Mouse (Mus musculus) CD4-positive, CD25-positive, alpha-beta regulatory T cell, adult 4 months (primary cell): ENCODE data around the gene Rsph6a. TPM values are rescaled to one million over a fixed set of nuclear protein-coding genes. Genes with fewer than 3 reads are reported as not detected.

Source experiments
- ATAC-seq: one replicate; pipeline ENCODE4 v1.8.0; 2017
- polyA plus RNA-seq, 2 experiments: library from polyadenylated mRNA; unstranded; fragments of 100-300 nt; shearing (Covaris generic); gene quantifications; one replicate each; pipeline ENCODE4 v1.2.1; 2017

The Rsph6a gene
- polyA plus RNA-seq, 2 experiments from 2014 or later, result not detected

DNA sequence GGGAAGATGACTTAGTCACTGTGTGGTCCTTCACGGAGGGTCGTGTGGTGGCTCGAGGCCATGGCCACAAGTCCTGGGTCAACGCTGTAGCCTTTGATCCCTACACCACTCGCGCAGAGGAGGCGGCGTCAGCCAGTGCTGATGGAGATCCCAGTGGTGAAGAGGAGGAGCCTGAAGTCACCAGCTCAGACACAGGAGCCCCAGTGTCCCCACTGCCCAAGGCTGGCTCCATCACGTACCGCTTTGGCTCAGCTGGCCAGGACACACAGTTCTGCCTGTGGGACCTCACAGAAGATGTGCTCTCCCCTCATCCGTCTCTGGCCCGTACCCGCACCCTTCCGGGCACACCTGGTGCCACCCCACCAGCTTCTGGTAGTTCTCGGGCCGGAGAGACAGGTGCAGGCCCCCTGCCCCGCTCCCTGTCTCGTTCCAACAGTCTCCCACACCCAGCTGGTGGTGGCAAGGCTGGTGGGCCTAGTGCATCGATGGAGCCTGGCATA, 26.0 kb downstream of the Rsph6a start:
- no peak for ATAC-seq

DNA sequence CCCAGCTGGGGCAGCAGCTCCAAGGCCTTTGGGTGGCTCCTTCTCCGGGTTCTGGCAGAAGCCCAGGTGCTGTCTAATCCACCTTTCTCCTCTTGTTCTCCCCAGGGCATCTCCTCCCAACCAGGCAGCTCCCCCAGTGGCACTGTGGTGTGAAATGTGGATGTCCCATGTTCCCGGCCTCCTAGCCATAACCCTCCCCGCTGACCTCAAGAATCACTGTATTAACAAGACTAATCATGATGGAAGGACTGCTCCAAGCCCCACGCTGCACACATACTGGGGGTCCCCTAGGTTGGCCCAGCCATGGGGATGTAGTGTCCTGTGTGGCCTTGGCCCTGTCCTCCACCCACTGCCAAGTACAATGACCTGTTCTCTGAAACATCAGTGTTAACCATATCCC, 27.7 kb downstream of the Rsph6a start:
- ATAC-seq, result no peak

DNA sequence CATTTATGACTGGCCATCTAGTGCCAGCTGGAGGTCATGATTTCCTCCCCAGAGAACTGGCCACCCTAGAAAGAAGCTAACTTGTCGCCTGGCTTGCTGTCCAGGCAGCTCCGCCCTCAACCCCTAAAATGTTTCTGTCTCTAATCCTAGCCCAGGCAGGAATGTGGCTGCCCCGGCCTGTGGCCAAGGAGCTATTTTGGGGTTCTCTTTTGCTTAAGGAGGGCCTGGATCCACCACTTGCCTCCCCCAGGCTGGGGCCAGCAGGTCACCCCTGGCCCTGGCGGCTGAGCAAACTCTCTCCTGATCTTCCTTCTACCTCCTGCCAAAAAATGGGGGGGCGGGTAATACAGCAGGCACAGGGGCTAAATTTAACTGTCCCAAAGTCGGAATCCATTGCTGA, 28.6 kb downstream of the Rsph6a start:
- ATAC-seq, result no peak

DNA sequence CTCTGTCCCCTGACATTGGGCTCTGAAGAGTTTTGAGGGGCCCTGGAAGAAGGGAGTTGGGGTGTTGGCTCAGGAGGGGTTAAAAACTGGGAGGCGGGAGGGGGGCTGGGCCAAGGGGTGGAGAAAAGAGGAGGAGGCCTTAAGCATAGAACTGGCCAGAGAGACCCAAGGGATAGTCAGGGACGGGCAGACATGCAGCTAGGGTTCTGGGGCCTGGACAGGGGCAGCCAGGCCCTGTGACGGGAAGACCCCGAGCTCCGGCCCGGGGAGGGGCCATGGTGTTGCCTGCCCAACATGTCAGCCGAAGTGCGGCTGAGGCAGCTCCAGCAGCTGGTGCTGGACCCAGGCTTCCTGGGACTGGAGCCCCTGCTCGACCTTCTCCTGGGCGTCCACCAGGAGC, 29.2 kb downstream of the Rsph6a start, which contains the start of gene Dmpk:
TSS of gene Dmpk (plus strand) at position 149 of the 400 bp plus-strand sequence.
- ATAC-seq, result no peak

DNA sequence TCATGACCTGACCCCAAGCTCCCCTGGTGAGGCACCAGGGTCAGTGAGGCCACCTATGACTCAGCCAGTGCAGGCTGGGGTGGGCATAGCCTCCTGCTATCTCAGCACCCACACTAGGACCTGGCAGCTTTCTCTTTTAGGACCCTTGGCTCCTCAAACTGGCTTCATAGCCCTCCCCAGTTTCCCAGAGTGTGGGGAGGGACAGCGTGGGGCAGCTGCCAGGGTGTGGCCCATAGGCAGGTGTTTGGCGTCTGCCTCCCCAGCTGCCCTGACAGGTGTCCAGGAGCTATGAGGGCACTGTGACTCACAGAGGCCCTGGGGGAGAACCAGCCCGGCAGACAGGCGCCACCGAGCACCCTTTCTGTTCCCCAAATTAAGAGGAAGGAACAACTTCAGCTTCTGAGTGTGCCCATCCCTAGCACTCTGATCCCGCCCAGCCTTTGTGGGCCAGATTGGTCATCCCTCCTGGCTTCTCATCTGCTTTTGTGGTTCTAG, 29.8 kb downstream of the Rsph6a start:
- ATAC-seq, result no peak

DNA sequence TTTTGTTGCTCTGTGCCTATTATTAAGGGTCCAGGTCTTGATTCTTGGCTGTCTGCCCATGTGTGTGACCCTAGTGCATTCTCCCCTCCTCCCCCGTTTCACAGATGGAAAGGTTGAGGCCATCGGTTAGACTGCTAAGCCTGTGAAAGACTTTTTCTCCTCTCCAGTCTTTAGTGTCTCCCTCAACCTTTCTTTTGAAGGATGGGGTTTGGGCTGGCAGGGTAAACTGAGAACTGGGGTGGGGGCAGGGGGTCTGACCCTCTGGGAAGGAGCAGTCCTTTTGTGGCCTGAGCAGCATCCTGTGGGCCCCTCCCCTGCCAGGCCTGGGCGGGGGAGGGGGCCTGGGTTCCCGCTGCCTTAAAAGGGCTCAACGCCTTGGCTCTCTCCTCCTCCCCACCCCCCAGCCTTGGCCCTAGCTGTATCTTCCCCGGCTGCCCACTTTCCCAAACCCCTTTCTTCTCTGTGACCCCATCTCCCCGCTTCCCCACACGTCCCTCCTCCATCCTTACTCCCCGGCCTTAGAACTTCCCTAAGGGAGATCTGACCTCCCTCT, 30.5 kb downstream of the Rsph6a start:
- ATAC-seq, result no peak

DNA sequence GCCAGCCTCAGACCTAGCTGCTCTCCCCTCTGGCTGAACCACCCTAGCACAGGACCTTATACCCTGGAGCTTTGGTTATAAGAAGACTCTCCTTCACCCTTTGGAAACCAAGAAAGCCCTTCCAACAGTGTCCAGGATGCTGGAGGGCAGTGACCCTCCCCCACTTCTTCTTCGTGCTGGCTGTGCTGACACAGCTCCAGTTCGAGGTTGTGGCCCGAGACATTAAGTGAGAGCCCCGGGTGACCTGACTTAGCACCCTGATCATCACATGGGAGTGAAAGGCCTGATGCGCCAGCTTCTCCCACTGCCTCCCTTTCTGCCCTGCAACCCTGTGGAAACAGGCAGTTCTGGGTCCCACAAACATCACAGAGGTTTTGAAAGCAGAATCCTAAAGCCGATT, 31.0 kb downstream of the Rsph6a start:
- ATAC-seq, result no peak

DNA sequence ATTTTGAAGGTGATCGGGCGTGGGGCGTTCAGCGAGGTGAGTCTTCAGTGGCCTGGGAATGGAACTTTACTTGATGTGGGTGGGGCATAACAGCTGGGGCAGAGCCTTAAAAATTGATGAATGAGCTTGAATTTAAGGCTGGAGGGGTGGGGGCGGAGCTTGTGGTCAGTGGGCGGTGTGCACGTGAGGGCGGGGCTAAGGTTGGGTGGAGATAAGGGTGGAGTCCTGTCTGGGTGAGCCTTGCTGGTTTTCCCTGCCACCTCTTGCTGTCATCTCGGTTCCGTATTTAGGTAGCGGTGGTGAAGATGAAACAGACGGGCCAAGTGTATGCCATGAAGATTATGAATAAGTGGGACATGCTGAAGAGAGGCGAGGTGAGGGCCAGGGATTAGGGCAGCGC, 31.6 kb downstream of the Rsph6a start:
- no peak for ATAC-seq

DNA sequence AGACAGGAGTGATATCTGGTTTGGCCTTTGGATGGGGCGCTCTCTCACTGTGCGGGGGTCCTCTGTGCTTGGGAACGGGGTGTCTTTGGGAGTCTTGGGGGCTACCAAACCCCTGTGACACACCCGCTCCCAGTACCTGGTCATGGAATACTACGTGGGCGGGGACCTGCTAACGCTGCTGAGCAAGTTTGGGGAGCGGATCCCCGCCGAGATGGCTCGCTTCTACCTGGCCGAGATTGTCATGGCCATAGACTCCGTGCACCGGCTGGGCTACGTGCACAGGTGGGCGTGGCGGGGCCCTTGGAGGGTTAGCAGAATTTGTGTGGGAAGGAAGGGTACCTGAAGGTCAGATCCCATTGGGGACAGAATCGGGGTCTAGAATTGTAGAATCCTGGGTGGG, 32.3 kb downstream of the Rsph6a start:
- no peak for ATAC-seq

DNA sequence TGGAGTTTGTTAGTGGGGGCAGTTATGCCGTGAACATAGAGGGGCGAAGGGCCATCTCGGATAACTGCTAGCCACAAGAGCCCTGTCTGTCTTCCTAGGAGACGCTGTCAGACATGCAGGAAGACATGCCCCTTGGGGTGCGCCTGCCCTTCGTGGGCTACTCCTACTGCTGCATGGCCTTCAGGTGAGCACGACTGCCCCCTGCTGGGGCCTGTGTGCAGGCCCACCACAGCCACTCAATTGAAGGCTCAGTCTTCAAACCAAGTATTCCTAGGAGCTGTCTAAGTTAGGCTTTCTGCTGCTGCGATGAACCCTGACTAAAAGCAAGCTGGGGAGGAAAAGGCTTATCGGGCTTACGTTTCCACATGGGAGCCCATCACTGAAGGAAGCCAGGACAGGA, 34.3 kb downstream of the Rsph6a start:
- peak; percentile 31 for ATAC-seq

DNA sequence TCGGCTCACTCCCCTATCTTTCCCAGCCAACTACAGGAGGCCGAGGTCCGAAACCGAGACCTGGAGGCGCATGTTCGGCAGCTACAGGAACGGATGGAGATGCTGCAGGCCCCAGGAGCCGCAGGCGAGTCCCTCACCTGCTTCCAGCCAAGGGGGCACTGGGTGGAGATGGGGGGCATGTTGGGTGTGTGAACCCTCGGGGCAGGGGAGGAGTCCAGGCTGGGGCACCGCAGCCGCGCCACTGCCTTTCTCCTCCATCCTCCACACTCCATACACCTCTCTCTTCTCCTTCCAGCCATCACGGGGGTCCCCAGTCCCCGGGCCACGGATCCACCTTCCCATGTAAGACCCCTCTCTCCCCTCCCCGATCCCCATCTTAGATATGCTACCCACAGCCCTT, 37.4 kb downstream of the Rsph6a start:
- no peak for ATAC-seq

DNA sequence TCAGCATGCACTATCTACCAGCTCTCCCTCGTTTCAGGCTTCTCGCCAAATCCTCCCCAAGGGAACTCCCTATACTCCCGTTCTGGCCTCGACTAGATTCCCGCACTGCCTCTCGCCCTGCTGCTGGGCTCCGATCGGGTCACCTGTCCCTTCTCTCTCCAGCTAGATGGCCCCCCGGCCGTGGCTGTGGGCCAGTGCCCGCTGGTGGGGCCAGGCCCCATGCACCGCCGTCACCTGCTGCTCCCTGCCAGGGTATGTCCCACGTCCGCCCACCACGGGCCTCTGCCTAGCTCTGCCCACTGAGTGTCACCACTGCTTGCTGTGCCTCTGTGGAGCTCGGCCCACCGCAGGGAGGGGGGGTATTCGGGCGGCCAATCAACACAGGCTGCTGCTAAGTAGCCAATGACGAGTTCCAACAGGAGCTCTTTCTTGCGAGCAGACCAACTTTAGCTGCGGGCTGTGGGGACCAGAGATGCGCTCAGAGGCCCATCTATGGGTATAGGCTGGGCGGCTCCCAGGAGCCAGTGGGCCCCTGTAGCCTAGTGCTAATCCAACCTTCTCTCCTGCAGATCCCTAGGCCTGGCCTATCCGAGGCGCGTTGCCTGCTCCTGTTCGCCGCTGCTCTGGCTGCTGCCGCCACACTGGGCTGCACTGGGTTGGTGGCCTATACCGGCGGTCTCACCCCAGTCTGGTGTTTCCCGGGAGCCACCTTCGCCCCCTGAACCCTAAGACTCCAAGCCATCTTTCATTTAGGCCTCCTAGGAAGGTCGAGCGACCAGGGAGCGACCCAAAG, 38.1 kb downstream of the Rsph6a start:
- ATAC-seq, result no peak

DNA sequence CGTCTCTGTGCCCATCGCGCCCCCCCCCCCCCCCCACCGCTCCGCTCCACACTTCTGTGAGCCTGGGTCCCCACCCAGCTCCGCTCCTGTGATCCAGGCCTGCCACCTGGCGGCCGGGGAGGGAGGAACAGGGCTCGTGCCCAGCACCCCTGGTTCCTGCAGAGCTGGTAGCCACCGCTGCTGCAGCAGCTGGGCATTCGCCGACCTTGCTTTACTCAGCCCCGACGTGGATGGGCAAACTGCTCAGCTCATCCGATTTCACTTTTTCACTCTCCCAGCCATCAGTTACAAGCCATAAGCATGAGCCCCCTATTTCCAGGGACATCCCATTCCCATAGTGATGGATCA, 38.7 kb downstream of the Rsph6a start:
- ATAC-seq, result peak; percentile 69

DNA sequence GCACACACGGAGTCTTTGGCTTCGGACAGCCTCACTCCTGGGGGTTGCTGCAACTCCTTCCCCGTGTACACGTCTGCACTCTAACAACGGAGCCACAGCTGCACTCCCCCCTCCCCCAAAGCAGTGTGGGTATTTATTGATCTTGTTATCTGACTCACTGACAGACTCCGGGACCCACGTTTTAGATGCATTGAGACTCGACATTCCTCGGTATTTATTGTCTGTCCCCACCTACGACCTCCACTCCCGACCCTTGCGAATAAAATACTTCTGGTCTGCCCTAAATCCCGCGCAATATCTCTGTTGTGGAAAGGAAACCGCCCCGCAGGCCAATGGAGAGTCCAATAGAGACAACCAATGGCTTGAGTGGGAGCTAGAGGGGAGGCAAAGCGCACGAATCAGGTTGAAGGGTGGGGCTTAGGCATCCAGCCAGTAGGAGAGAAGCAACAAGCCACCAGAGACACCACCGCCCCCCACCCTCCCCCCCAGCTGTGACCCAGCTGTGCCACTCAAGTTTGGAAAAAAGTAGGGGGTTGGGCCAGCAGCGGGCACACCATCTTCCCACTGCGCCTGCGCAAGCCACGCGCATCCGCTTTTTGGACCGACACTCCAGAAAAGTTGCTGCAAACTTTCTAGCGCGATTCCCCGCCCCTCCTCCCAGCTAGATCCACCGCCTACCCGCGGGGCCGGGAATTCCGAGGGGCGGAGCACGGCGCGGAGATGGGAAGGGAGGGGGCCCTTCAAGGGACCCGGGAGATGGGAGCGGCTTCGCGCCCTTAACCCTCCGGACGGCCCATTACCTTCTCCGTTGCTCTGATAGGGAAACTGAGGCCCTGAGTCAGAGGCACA, 39.3 kb downstream of the Rsph6a start:
- ATAC-seq, result peak; percentile 85

DNA sequence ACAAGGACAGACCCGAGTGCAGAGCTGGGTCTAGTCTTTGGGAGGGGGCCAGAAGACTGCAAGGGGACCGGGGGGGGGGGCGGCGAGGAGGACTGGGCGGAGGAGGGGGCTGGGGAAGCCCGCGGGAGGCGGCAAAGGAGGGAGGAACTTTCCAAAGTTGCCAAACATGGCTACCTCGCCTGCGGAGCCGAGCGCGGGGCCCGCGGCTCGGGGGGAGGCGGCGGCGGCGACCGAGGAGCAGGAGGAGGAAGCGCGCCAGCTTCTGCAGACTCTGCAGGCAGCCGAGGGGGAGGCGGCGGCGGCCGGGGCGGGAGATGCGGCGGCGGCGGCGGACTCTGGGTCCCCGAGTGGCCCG, 40.0 kb downstream of the Rsph6a start, which contains the start of gene Six5:
TSS of gene Six5 (plus strand) at position 124 of the 355 bp plus-strand sequence.
- peak; percentile 27 for ATAC-seq

DNA sequence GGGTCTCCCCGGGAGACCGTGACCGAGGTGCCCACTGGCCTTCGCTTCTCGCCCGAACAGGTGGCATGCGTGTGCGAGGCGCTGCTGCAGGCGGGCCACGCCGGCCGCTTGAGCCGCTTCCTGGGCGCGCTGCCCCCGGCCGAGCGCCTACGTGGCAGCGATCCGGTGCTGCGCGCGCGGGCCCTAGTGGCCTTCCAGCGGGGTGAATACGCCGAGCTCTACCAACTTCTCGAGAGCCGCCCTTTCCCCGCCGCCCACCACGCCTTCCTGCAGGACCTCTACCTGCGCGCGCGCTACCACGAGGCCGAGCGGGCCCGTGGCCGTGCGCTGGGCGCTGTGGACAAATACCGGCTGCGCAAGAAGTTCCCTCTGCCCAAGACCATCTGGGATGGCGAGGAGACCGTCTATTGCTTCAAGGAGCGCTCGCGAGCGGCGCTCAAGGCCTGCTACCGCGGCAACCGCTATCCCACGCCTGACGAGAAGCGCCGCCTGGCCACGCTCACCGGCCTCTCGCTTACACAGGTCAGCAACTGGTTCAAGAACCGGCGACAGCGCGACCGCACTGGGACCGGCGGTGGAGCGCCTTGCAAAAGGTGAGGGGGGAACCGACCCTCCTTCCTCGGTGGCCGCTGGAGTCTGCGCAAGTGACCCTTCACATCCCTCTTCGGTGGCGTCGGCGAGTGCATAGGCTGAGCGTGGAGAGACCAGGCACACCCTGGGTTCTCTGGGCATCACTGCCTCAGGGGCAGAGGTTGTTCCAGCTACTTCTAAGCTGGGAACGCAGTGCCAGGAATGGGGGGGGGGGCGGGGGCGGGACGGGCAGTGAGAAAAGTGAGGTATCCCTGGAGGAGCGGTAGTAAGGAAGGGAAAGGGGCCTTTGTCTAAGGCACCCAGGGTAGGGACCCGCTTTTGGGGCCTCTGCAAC, 40.6 kb downstream of the Rsph6a start:
- ATAC-seq, result peak; percentile 30

DNA sequence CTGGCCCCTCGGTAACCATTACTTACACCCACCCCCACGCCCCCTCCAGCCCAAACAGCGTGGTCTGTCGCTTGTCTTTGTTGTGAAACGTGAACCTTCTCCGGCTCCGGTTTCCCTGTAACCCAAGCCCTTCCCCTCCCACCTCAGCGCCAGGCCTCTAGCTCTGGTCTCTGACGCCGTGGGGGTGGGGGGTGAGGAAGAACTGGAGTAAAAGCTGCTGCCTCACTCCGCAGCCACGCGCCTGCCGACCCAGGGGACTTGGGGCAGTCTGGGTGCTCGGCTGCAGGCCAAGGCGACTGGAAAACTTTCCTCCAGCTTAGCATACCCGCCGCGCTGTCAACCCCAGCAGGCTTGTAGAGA, 41.2 kb downstream of the Rsph6a start:
- ATAC-seq, result no peak

DNA sequence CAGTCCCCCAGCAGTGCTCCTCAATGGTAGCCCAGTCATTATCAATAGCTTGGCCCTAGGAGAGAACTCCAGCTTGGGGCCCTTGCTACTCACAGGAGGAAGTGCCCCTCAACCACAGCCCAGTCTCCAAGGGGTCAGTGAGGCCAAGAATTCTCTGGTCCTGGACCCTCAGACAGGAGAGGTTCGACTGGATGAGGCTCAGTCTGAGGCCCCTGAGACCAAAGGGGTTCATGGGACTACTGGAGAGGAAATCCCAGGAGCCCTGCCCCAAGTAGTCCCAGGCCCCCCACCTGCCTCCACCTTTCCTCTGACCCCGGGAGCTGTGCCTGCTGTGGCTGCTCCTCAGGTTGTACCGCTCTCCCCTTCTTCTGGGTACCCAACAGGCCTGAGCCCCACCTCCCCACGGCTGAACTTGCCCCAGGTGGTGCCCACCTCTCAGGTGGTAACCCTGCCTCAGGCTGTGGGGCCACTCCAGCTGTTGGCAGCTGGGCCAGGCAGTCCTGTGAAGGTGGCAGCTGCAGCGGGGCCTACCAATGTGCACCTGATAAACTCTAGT, 42.0 kb downstream of the Rsph6a start:
- no peak for ATAC-seq

DNA sequence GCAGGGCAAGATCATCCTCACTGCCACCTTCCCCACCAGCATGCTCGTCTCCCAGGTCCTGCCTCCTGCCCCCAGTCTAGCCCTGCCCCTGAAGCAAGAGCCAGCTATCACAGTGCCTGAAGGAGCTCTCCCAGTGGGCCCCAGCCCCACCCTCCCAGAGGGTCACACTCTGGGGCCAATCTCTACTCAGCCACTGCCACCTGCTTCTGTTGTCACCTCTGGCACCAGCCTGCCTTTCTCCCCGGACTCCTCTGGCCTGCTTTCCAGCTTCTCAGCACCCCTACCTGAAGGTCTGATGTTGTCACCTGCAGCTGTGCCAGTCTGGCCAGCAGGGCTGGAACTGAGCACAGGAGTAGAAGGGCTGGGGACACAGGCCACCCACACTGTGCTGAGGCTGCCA, 42.7 kb downstream of the Rsph6a start:
- no peak for ATAC-seq

DNA sequence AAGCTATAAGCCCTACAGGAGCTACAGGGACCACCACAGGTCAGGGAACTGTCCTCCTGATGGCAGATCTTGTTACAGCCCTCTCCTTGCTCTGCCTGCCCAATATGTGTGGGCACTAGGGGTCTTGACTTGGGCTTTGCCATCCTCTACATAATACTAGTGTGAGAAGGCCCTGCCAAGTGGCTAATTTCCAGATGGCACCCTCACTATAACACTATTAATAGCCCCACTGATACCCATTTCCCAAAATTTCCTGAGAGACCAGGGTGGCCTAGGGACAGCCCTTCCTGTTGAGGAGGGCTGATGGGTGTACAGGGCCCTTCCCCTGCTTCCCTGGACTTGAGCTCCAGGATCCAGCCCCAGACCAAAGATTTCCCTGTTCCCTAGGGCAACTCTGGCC, 43.4 kb downstream of the Rsph6a start:
- ATAC-seq, result no peak

DNA sequence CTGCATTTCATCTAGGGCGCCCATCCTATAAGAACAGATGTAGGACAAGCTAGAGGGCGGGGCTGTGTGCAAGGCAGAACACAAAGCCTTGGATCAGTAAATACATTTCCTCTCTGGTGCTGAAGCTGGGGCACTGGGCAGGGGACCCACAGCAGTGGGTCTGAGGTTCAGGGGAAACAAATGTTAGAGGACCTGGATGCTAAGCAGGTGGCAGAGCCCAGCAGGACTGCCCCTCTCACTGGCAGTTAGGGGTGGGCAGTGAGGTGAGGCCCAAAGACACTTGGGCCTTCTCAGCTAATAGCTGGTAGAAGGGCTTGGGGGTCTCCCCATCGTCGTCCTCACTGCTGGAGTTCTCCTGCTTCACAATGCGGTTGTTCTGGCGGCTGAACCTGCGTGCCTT, 44.3 kb downstream of the Rsph6a start:
- ATAC-seq, result no peak

DNA sequence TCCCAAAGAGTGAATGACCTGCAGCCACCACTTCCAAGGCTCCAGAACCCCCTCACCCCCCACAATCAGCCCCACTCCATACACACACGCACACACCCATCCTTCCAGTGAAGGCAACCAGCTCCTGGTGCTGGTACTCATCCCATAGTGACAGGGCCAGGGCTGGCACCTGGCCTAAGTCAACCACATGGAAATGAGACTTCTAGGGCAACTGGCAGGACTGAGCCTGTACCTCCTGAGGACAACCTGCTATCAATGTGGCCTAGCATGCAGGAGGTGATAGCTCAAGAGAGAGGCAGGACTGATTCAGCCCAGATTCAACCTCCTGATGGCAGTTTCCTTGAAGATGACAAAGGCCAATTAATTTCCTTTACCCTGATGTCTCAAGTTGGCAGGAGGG, 45.8 kb downstream of the Rsph6a start:
- no peak for ATAC-seq
